Mouse (Mus musculus) G1E (cell line): ENCODE measurements around the gene Neurog1.

ENCODE experiments used
- CTCF ChIP-seq: IDR thresholded peaks from 2 replicates; pipeline ENCODE4 v1.5.1; 2012; ENCODE audit warnings: low read depth, low read length, inconsistent platforms, mixed read lengths
- GATA1 ChIP-seq: IDR thresholded peaks from 2 replicates; pipeline ENCODE4 v1.6.1; 2012; ENCODE audit warnings: borderline replicate concordance, low read length, inconsistent platforms, mixed read lengths

DNA sequence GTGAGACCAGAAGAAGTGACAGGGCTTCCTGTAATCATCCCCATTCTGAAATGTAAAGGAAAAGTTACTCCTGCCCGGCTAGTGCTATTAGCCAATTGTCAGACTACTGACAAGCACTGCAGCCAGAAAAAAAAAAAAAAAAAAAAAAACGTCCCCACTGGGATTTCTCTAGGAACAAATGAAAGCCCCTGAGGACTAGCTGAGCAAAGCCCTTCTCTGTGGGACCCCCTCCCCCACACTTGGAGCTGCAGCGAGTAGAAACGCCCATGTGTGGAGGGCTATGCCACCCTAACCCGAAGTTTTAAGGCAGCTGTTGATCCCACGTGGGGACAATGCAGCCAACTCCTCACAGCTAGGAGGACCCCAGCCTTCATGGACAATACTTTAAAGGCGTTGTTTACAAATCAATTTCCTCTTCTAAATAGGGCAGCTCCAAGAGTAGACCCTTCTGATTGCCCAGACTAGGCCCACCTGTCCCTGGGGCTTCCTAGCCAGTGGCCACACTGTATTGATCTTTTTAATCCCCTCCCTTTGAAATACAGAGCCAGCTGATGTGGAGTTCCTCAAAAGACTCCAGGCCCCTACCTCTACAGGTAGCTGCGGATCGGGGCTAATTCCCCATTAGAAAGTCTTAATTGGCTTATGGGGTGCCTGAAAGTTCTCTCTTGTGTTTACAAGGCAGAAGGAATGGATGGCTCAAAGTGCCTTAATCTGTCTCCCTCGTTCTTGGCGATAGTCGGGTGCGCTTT, 2.2 kb downstream of the Neurog1 start:
- TF ChIP-seq CTCF (no peak), GATA1 (no peak)
